Mouse (Mus musculus): ENCODE results near the gene Smyd3. TPM values are rescaled to one million over a fixed set of nuclear protein-coding genes. Genes with fewer than 3 reads are reported as not detected.
"Not testable (repeated sequence)": the region's sequence is repeated elsewhere in the genome, so short reads cannot be mapped to it uniquely, and the experiment has no call there.

The Smyd3 gene
- polyA plus RNA-seq, 1 experiment = 12.6 TPM

GRCm38 (mm10) chr1:179313618-179314017, 204.2 kb downstream of the Smyd3 start:
- TF ChIP-seq CTCF (IDR thresholded peaks at IDR 0.05; ENCODE audit: borderline replicate concordance, extremely low read depth, insufficient read depth, insufficient read length) (no peak), POLR2A (IDR thresholded peaks at IDR 0.05; ENCODE audit: borderline replicate concordance, extremely low read depth, insufficient read depth, insufficient read length, poor library complexity, severe bottlenecking) (no peak)
- no peak for DNase-seq (ENCODE audit: low read depth)

GRCm38 (mm10) chr1:179309487-179309886, 208.4 kb downstream of the Smyd3 start:
- no peak for TF ChIP-seq POLR2A (IDR thresholded peaks at IDR 0.05; ENCODE audit: borderline replicate concordance, extremely low read depth, insufficient read depth, insufficient read length, poor library complexity, severe bottlenecking)
- no peak for TF ChIP-seq CTCF (IDR thresholded peaks at IDR 0.05; ENCODE audit: borderline replicate concordance, extremely low read depth, insufficient read depth, insufficient read length)
- DNase-seq (ENCODE audit: low read depth) = no peak

GRCm38 (mm10) chr1:179302446-179303230, 215.2 kb downstream of the Smyd3 start:
- no peak for DNase-seq (ENCODE audit: low read depth)
- TF ChIP-seq POLR2A (IDR thresholded peaks at IDR 0.05; ENCODE audit: borderline replicate concordance, extremely low read depth, insufficient read depth, insufficient read length, poor library complexity, severe bottlenecking) (no peak), CTCF (IDR thresholded peaks at IDR 0.05; ENCODE audit: borderline replicate concordance, extremely low read depth, insufficient read depth, insufficient read length) (peak; percentile 24; the same call in 1 of the 2 replicates)

- DNase-seq (ENCODE audit: low read depth) = no peak
- no peak for TF ChIP-seq POLR2A (IDR thresholded peaks at IDR 0.05; ENCODE audit: borderline replicate concordance, extremely low read depth, insufficient read depth, insufficient read length, poor library complexity, severe bottlenecking)
- TF ChIP-seq CTCF (IDR thresholded peaks at IDR 0.05; ENCODE audit: borderline replicate concordance, extremely low read depth, insufficient read depth, insufficient read length) = no peak
Observed at GRCm38 (mm10) chr1:179295626-179296025, 222.2 kb downstream of the Smyd3 start.

GRCm38 (mm10) chr1:179293772-179294353, 224.0 kb downstream of the Smyd3 start:
- DNase-seq (ENCODE audit: low read depth) = peak; percentile 71
- TF ChIP-seq POLR2A (IDR thresholded peaks at IDR 0.05; ENCODE audit: borderline replicate concordance, extremely low read depth, insufficient read depth, insufficient read length, poor library complexity, severe bottlenecking) (no peak), CTCF (IDR thresholded peaks at IDR 0.05; ENCODE audit: borderline replicate concordance, extremely low read depth, insufficient read depth, insufficient read length) (no peak)

- not testable (repeated sequence) for DNase-seq (ENCODE audit: low read depth)
Observed at GRCm38 (mm10) chr1:179290181-179290580, 227.7 kb downstream of the Smyd3 start.

GRCm38 (mm10) chr1:179289744-179290143, 228.1 kb downstream of the Smyd3 start:
- no peak for DNase-seq (ENCODE audit: low read depth)
- TF ChIP-seq POLR2A (IDR thresholded peaks at IDR 0.05; ENCODE audit: borderline replicate concordance, extremely low read depth, insufficient read depth, insufficient read length, poor library complexity, severe bottlenecking) (no peak), CTCF (IDR thresholded peaks at IDR 0.05; ENCODE audit: borderline replicate concordance, extremely low read depth, insufficient read depth, insufficient read length) (no peak)

GRCm38 (mm10) chr1:179286748-179287147, 231.1 kb downstream of the Smyd3 start:
- peak; percentile 29 for DNase-seq (ENCODE audit: low read depth)

GRCm38 (mm10) chr1:179282821-179283220, 235.0 kb downstream of the Smyd3 start:
- no peak for DNase-seq (ENCODE audit: low read depth)
- TF ChIP-seq CTCF (IDR thresholded peaks at IDR 0.05; ENCODE audit: borderline replicate concordance, extremely low read depth, insufficient read depth, insufficient read length) (no peak), POLR2A (IDR thresholded peaks at IDR 0.05; ENCODE audit: borderline replicate concordance, extremely low read depth, insufficient read depth, insufficient read length, poor library complexity, severe bottlenecking) (no peak)

More at GRCm38 (mm10) chr1:179286748-179287147, 231.1 kb downstream of the Smyd3 start:
- TF ChIP-seq POLR2A (IDR thresholded peaks at IDR 0.05; ENCODE audit: borderline replicate concordance, extremely low read depth, insufficient read depth, insufficient read length, poor library complexity, severe bottlenecking) = no peak
- no peak for TF ChIP-seq CTCF (IDR thresholded peaks at IDR 0.05; ENCODE audit: borderline replicate concordance, extremely low read depth, insufficient read depth, insufficient read length)

- peak; percentile 37 for DNase-seq (ENCODE audit: low read depth)
- TF ChIP-seq CTCF (IDR thresholded peaks at IDR 0.05; ENCODE audit: borderline replicate concordance, extremely low read depth, insufficient read depth, insufficient read length) = no peak
Observed at GRCm38 (mm10) chr1:179281401-179282121, 236.3 kb downstream of the Smyd3 start.

GRCm38 (mm10) chr1:179279116-179279515, 238.7 kb downstream of the Smyd3 start:
- DNase-seq (ENCODE audit: low read depth) = no peak
- TF ChIP-seq POLR2A (IDR thresholded peaks at IDR 0.05; ENCODE audit: borderline replicate concordance, extremely low read depth, insufficient read depth, insufficient read length, poor library complexity, severe bottlenecking) (no peak), CTCF (IDR thresholded peaks at IDR 0.05; ENCODE audit: borderline replicate concordance, extremely low read depth, insufficient read depth, insufficient read length) (no peak)
